Mouse (Mus musculus) Patski (cell line): ENCODE measurements around the gene Msi2. TPM values are rescaled to one million over a fixed set of nuclear protein-coding genes. Genes with fewer than 3 reads are reported as not detected.

Experiments used
- ATAC-seq: fragments of 100-300 bp; one replicate; pipeline ENCODE4 v1.8.0; 2021
- CTCF ChIA-PET: fragments of 350-600 bp; sonication (Branson Sonifier 250); formaldehyde crosslinking; loops from one replicate; lab custom pipeline; 2022; ENCODE audit warnings: inconsistent platforms; lab: Charles Lee
- POLR2A ChIA-PET: fragments of 350-600 bp; sonication (Branson Sonifier 250); formaldehyde crosslinking; loops from one replicate; lab custom pipeline; 2022; ENCODE audit warnings: antibody characterized with exemption, inconsistent platforms; lab: Charles Lee
- DNase-seq: peaks from one replicate; pipeline ENCODE4 v3.0.0-alpha.2; 2011; ENCODE audit warnings: low read depth, low spot score
- H3K27me3 ChIP-seq: fragments of 371-371 bp; one replicate; pipeline ENCODE4 v1.5.1; 2021
- CTCF ChIP-seq: fragments of 100-300 bp; IDR thresholded peaks from one replicate; pipeline ENCODE4 v1.5.1; 2021
- in situ Hi-C: fragments of 300-500 bp; cut with MboI; formaldehyde crosslinking; loops from 3 replicates; pipeline ENCODE4 v1.11.1; 2018; ENCODE audit warnings: low pct_unique_long_range_greater_than_20kb, mixed read lengths
- polyA plus RNA-seq: library from polyadenylated mRNA; unstranded; gene quantifications from one replicate; pipeline ENCODE4 v1.2.3, GENCODE M21; 2021

Gene Msi2
- polyA plus RNA-seq, 1 experiment from 2014 or later: 72.3 TPM

DNA sequence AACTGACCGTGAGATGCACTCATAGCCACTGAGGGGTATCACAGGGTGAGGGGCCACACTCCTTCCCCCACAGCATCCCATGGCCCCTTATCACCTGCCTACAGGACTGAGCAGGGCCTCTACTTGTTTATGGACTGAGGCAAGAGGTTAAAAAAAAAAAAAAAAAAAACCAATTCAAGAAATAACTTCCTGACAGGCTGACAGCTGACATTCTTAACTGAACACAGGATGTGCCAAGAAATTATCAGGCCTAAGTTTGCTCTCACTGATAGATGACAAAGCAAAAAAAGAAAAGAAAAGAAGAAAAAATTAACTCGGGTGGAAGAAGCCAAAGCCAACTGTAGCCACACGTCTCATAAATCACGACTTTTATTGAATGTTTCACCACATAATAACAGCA lies 109.7 kb downstream of the Msi2 start:
- H3K27me3 ChIP-seq: no peaks in the 10 kb centered on the region
- TF ChIP-seq CTCF: no peak
- ATAC-seq (no peak), DNase-seq (no peak)
- ChIA-PET CTCF (no interaction called here), POLR2A (interaction anchor here (0.6 kb wide), 1 partner anchor 13 kb away, joined by 3 read pairs; no protein-coding TSS in a partner anchor)
- in situ Hi-C loops: no loop called here

DNA sequence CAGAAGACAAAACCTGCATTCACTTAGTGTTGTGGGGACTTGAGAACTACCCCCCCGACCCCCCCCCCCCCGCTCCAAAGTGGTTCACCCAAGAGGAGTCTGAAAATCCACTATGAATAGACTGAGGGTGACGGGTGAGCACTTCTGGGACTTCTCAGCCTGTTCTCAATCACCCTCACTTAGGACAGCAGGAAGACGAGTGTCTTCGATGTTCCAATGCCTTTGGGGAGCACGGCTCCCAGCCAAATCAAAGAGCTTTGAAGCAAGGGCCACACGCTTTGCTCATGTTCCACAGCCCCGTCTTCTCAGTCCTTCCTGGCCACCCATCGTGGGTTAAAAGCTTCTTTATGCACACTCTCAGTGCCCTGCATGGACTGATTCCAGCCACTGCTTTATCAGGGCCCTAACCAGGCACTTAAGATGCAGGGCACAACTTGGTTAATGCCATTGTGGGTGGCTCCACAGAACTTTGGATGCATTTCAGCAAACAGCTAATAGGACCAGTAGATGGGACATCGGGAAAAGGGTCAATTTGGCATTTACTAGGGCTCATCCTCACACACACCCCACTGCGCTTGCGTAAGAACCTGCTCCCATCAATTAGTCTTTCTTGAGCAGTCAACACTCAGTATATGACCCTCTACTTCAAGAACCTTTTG lies 110.5 kb downstream of the Msi2 start:
- TF ChIP-seq CTCF: no peak
- ChIA-PET CTCF (no interaction called here), POLR2A (interaction anchor here (0.6 to 1.4 kb wide), 2 partner anchors 11 to 12 kb away, joined by 3 read pairs; no protein-coding TSS in a partner anchor)
- no peak for DNase-seq
- H3K27me3 ChIP-seq: no peaks in the 10 kb centered on the region
- no peak for ATAC-seq
- in situ Hi-C loops: no loop called here

- CTCF ChIA-PET: no interaction called here
- in situ Hi-C loops: no loop called here
- POLR2A ChIA-PET: no interaction called here
- ATAC-seq: no peak
- no peak for DNase-seq
- no peaks in the 10 kb centered on the region for H3K27me3 ChIP-seq
- no peak for TF ChIP-seq CTCF
These were observed 112.5 kb downstream of the Msi2 start for GRCm38 (mm10) chr11:88605771-88606170.

- ATAC-seq (no peak), DNase-seq (no peak)
- CTCF ChIA-PET: no interaction called here
- POLR2A ChIA-PET: no interaction called here
- no peak for TF ChIP-seq CTCF
- in situ Hi-C loops: no loop called here
- H3K27me3 ChIP-seq: no peaks in the 10 kb centered on the region
These were observed 113.2 kb downstream of the Msi2 start for GRCm38 (mm10) chr11:88605098-88605525.

DNA sequence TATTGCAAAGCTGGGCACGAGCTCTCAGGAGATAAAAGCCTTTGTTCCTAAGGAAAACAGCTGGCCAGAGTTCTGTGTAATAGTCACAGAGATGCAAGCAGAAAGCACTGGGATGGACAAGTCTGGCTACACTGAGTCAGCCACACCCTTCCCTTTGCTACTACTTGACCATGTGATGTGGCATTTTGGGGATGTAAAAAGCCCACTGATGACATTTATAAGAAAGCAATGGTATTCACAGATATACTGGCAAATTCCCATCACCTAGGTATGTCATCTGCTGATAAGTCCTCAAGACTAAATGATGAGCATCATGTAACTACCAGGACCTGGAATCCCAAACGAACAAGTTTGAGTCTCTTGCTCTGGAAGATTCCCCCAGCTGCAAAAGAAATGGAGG lies 113.7 kb downstream of the Msi2 start:
- in situ Hi-C loops: no loop called here
- CTCF ChIA-PET: no interaction called here
- H3K27me3 ChIP-seq: no peaks in the 10 kb centered on the region
- ATAC-seq (no peak), DNase-seq (no peak)
- no peak for TF ChIP-seq CTCF
- POLR2A ChIA-PET: interaction anchor here (0.7 kb wide), 1 partner anchor 20 kb away, joined by 4 read pairs; no protein-coding TSS in a partner anchor

DNA sequence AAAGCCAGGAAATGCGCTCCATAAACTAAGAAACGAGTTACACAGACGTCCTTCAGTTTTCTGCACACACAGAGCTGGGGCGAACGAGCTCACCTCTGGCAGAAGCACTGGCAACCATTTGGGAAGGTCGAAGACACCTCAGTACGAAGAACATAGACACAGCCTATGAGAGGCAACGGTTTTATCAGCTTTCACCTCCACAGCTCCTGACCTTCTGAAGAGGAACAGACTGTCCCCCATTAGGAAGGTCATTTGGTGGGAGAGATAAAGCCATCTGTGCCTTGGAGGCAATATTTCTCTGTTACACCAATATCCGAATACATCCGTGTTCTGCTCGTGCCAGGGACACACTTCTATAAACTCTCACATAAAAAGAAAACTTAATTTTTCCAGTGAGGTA lies 114.9 kb downstream of the Msi2 start:
- in situ Hi-C loops: no loop called here
- ChIA-PET POLR2A (interaction anchor here (0.8 kb wide), 1 partner anchor 15 kb away, joined by 6 read pairs; no protein-coding TSS in a partner anchor), CTCF (no interaction called here)
- no peak for TF ChIP-seq CTCF
- DNase-seq (no peak), ATAC-seq (no peak)
- no peaks in the 10 kb centered on the region for H3K27me3 ChIP-seq

- DNase-seq (no peak), ATAC-seq (no peak)
- ChIA-PET CTCF (interaction anchor here (0.7 kb wide), 1 partner anchor 9 kb away, joined by 3 read pairs; no protein-coding TSS in a partner anchor), POLR2A (no interaction called here)
- no peaks in the 10 kb centered on the region for H3K27me3 ChIP-seq
- no peak for TF ChIP-seq CTCF
- in situ Hi-C loops: no loop called here
These were observed 115.7 kb downstream of the Msi2 start for GRCm38 (mm10) chr11:88602471-88603120.

DNA sequence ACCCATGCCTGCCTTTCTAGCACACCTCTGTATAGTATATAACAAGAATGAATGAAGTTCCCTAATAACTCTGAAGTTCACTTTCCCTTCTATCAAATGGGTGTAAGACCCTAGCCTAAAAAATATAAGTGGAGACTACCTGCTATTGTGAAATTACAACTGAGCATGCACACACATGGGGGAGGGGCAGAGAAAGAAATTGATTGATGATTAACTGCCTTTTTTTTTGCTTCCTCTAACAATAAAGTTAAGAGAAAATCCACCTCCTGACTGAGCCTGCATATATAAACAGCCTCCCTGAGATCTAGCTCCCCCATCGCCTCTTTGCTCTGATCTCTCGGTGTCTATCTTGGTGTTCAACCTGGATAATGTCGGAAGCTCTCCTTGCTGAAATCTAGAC lies 118.1 kb downstream of the Msi2 start:
- ChIA-PET CTCF (interaction anchor here (1.4 kb wide), 1 partner anchor 14 kb away, joined by 3 read pairs; no protein-coding TSS in a partner anchor), POLR2A (interaction anchor here (0.7 kb wide), 1 partner anchor 11 kb away, joined by 3 read pairs; no protein-coding TSS in a partner anchor)
- H3K27me3 ChIP-seq: no peaks in the 10 kb centered on the region
- no peak for DNase-seq
- in situ Hi-C loops: no loop called here
- no peak for ATAC-seq
- no peak for TF ChIP-seq CTCF

DNA sequence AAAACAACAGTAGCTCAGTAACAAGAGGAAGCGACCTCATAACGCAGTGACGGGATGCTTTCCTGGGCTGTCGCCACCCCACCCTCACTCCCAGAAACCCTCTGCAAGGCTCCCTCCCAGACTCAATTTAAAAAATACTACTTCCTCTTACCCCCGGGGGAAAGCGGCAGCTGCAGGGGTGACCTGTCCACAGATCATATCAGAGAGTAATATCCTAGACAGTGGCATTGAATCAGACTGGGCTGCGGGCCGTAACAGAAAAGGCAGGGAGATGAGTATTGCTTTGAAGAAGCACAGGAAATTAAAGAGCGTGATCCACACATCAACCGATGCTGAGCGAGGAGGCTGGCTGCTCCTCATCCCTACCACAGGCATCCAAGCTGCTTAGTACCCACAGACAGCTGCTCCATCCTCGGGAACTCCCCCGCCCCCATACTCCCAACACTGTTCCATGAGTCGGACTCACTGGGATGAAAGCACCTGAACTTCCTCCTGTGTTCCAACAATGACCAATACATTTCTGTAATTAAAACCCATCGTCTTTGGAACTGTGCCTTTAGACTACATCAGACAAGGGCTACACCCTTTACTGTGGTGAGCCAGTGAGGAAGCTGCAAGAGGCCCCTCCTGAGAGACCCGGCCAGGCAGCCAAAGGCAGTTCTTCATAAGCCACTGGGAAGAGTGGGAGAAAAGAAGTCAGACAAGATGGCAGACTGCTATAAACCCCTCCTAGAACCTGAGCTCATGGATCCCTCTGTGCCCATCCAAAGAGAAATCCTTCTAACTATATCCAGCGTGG lies 118.8 kb downstream of the Msi2 start:
- CTCF ChIA-PET: no interaction called here
- in situ Hi-C loops: no loop called here
- DNase-seq (no peak), ATAC-seq (no peak)
- POLR2A ChIA-PET: interaction anchor here (0.7 kb wide), 1 partner anchor 10 kb away, joined by 3 read pairs; no protein-coding TSS in a partner anchor
- TF ChIP-seq CTCF: no peak
- H3K27me3 ChIP-seq: no peaks in the 10 kb centered on the region

DNA sequence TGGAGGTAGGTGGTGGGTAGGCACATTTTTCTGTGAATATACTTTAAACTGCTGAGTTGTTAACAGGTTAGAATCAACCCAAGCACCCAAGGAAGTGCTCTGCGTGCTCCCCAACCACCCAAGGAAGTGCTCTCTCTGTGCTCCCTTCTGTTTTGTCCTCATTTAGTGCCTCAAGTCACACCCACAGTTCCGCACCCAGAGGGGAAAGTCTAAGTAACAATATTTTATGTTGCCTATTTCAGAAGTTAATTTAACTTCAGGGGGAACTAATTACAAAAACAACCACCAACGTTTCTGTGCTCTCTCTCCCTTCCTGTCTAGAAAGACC lies 119.5 kb downstream of the Msi2 start:
- ATAC-seq (no peak), DNase-seq (no peak)
- in situ Hi-C loops: no loop called here
- H3K27me3 ChIP-seq: no peaks in the 10 kb centered on the region
- TF ChIP-seq CTCF: no peak
- ChIA-PET POLR2A (no interaction called here), CTCF (no interaction called here)
